Mouse (Mus musculus) adipose tissue, adult 10 weeks (tissue): ENCODE data around the gene Wdr20. TPM values are rescaled to one million over a fixed set of nuclear protein-coding genes. Genes with fewer than 3 reads are reported as not detected.

ENCODE experiments used
- polyA plus RNA-seq: library from polyadenylated mRNA; stranded (reverse); fragments of 350-450 nt; fragmentation: Illumina TruSeq; extraction: RNeasy Lipid Tissue Mini Kit (QIAGEN cat#74804); gene quantifications from one replicate; pipeline ENCODE4 v1.2.3, GENCODE M21; 2014; ENCODE audit warnings: low read depth, low replicate concordance

Wdr20 gene
- 20.6 TPM for polyA plus RNA-seq

DNA sequence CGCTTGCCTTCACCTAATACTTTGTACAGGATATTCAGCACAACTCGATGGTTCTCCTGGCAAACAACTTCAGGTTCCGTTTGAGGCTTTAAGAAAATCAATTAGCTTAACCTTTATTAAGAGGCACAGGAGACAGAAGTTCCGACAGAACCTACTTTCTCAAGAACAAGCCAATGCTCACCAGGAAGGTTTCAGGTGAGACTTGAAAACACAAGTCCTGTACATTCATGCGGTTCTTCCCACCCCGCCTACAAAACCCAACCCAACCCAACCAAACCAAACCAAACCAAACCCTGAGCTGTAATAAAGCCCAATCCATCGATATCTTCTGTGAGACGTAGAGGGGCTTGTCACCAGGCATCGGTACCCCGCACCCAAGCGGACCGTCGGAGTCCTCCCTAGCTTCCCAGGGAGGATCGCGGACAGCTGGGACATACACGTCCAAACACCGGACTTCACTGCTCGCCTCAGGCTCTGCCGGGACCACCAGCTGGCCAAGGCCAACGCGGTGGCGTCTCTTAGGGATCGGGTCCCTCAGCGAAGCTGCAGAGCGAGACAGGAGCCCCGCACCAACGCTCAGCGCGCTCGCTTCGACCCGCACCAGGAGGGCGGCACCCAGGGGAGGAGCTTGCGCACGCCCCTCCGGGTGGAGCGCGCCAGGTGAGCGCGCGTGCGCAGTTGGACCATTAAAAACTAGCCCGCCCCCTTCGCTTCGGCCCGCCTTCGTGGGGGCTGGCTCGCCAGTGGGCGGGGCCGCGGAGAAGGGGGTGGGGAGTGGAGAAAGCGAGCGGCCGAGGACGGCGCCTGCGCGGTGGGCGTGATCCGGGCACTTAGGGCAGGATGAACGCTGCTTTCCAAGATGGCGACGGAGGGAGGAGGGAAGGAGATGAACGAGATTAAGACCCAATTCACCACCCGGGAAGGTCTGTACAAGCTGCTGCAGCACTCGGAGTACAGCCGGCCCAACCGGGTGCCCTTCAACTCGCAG, at the start of gene Wdr20:
TSS of gene Wdr20 (plus strand) at position 775 of the 988 bp plus-strand sequence.

DNA sequence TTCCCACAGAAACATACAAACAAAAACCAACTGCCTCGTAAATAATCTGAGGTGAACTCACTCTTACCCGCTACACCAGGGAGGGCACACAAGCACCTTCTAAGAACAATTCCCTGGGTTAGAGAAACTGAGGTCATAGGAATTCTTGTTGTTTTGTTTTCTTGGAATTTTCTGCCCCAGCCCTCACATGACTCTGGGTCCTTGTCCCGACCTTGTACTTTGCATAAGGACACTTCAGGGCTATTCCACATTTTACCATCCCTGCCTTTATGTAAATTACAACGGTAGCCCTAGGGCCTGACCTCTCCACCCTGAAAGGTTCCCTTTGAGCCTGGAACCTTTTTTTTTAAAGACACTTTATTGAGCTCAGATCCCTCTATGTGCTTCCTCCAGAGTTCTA, 35.2 kb upstream of the Wdr20 start, which contains the start of gene Hsp90aa1:
TSS of gene Hsp90aa1 (minus strand) at position 173 of the 400 bp plus-strand sequence.

DNA sequence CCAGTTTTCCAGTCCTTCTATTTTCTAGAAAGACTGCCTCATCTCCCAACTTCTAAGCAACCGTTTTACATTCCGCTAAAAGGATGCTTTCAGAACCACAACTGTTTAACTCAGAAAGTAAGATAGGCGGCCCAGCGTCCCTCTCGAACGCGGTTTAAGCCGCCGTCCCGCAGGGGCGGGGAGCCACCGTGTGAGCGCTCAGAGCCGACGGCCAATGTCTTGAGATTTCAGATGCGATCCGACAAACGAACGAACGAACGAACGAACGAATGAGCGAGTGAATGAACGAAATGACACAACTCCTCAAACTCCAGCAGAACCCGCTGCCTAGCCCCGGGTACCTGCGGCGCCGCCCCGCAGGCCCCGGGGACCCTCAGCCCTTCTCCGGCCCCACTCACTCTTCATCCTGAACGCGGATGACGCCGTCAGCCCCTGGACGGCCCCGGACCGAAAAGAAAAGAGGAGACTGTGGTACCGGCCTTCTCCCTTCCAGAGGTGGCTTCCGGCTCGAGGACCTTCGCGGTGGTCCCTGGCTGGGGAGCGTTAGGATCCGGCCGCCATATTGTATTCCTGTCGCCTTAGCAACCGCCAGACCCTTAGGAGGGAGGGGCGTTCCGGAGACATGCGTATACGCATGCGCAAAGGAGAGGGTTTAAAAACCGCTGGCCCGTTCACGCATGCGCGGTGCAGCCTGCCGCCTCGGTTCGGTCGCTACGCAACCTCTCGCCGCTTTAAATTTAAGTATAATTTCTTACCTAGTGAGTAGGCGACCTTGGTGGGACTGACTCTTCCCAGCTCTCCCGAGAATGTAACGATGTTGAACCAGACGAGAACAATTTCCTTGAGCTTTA, 102.8 kb downstream of the Wdr20 start, which contains the start of gene Mok:
TSS of gene Mok (minus strand) at position 592 of the 851 bp plus-strand sequence.

DNA sequence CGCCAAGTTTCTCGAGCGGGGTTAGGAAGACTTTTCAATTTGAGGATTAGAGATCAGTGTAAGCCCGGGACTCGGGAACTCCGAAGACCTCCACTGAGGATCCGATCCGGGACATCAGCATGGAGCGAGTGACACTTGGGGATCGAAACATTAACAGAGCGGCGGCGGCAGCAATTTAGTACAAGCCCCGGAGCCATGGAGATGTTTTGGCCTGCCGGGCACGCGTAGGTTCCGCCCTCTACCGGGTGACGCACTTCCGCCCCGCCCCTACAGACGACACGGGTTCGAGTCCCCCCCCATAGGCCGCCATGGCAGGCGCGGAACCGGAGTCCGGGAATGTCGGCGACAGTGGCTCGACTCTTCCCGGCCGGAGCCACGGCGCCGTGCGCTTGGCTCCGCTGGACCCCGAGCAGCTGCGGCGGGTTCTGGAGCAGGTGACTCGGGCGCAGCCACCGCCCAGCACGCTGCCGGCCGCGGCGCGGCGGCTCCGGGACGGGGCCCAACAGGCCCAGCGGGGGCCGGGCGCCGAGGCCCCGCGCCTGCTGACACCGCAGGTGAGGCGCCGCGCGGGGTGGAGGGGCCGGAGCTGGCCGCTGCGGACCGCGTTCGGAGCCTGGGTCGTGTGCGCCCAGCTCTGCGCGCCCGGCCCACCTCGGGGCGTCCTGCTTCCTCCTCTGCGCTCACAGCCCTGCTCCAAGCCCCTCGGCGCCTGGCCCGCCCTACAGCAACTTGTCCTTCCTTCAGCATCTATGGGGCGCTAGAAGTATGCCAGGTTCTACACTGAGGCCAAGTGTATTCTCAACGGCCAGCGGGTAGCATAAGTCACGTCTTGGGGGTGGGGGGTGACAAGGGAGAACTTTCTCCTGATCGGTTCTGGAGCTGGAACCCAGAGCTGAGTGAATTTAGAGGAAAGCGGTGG, 112.5 kb downstream of the Wdr20 start, which contains the start of gene Zfp839:
TSS of gene Zfp839 (plus strand) at position 244 of the 919 bp plus-strand sequence.

Other genes with a start within 250 kb of the Wdr20 start
- 117 TPM for gene Dync1h1, start 136.5 kb upstream of the Wdr20 start, polyA plus RNA-seq
- gene 1700001K19Rik, start 55.3 kb upstream of the Wdr20 start, polyA plus RNA-seq, result 9.1 TPM
- gene Hsp90aa1, start 35.2 kb upstream of the Wdr20 start, polyA plus RNA-seq, result 174 TPM
- gene Mok, start 103.0 kb downstream of the Wdr20 start, polyA plus RNA-seq, result 5.6 TPM
- gene Zfp839, start 112.3 kb downstream of the Wdr20 start, polyA plus RNA-seq, result 11.1 TPM
- 40.6 TPM for gene Cinp, start 151.2 kb downstream of the Wdr20 start, polyA plus RNA-seq
- 5.4 TPM for gene Tecpr2, start 151.3 kb downstream of the Wdr20 start, polyA plus RNA-seq
- 9.1 TPM for gene Ankrd9, start 241.1 kb downstream of the Wdr20 start, polyA plus RNA-seq